Mouse (Mus musculus): ENCODE measurements around the gene Gripap1. TPM values are rescaled to one million over a fixed set of nuclear protein-coding genes. Genes with fewer than 3 reads are reported as not detected.
"Not testable (repeated sequence)": the region's sequence is repeated elsewhere in the genome, so short reads cannot be mapped to it uniquely, and the experiment has no call there.

Gene Gripap1
- total and polyA plus RNA-seq, 2 experiments from 2014 or later: 27.2 to 68.4 TPM

- peak within 1 kb of the TSS; percentile 59 for H3K4me3 ChIP-seq (ENCODE audit: low read depth, low read length)
- no peaks in the 10 kb centered on the region for H3K4me1 ChIP-seq (ENCODE audit: insufficient read depth, low read length)
- H3K27ac ChIP-seq (ENCODE audit: low read depth, low read length): no peak within 1 kb of the TSS
- H3K9me3 ChIP-seq (ENCODE audit: low read length): peaks cover 2% of the 10 kb centered on the region; the same call in 1 of the 2 replicates
- peak within 1 kb of the TSS; percentile 52 for H3K4me2 ChIP-seq (ENCODE audit: low read depth, low read length, poor library complexity, severe bottlenecking)
- peak within 1 kb of the TSS; percentile 73 for H3K9ac ChIP-seq (replicated peaks; ENCODE audit: low read length, poor library complexity, severe bottlenecking)
- 16% methylated on average over 37 of the region's 56 CpGs for WGBS
- no peaks in the 10 kb centered on the region for H3K36me3 ChIP-seq (ENCODE audit: insufficient read depth, low read length)
- ATAC-seq (ENCODE audit: low FRiP score): peak; percentile 88
- no peaks in the 10 kb centered on the region for H3K27me3 ChIP-seq (ENCODE audit: insufficient read depth, low read length)
- no peak for TF ChIP-seq CTCF (IDR thresholded peaks at IDR 0.05)
- DNase-seq (ENCODE audit: low spot score): peak; percentile 92
Observed at GRCm38 (mm10) chrX:7750432-7751116, 39.0 kb upstream of the Gripap1 start, which contains the start of gene Ccdc120. Gene Ccdc120, minus strand, starts transcription at chrX:7750905.

- ATAC-seq (ENCODE audit: low FRiP score): not testable (repeated sequence)
Observed at GRCm38 (mm10) chrX:7753627-7754026, 35.9 kb upstream of the Gripap1 start.

GRCm38 (mm10) chrX:7762137-7762920, 27.2 kb upstream of the Gripap1 start, which contains the start of gene Tfe3:
Gene Tfe3, plus strand, starts transcription at chrX:7762560.
- peak; percentile 96 for ATAC-seq (ENCODE audit: low FRiP score)

More at GRCm38 (mm10) chrX:7753627-7754026, 35.9 kb upstream of the Gripap1 start:
- TF ChIP-seq CTCF (IDR thresholded peaks at IDR 0.05): peak; percentile 42; the same call in 1 of the 2 replicates
- WGBS: 15% methylated on average over 3 of the region's 3 CpGs
- H3K4me3 ChIP-seq (ENCODE audit: low read depth, low read length); H3K27me3 ChIP-seq (ENCODE audit: insufficient read depth, low read length); H3K9ac ChIP-seq (replicated peaks; ENCODE audit: low read length, poor library complexity, severe bottlenecking); H3K4me1 ChIP-seq (ENCODE audit: insufficient read depth, low read length); H3K27ac ChIP-seq (ENCODE audit: low read depth, low read length); H3K36me3 ChIP-seq (ENCODE audit: insufficient read depth, low read length); H3K9me3 ChIP-seq (ENCODE audit: low read length); H3K4me2 ChIP-seq (ENCODE audit: low read depth, low read length, poor library complexity, severe bottlenecking): not testable (repeated sequence)
- peak; percentile 36 for DNase-seq (ENCODE audit: low spot score)

GRCm38 (mm10) chrX:7762921-7763197, 26.7 kb upstream of the Gripap1 start:
- H3K27ac ChIP-seq (ENCODE audit: low read depth, low read length): peak overlapping the region; percentile 32; the same call in 1 of the 2 replicates
- no peaks in the 10 kb centered on the region for H3K9me3 ChIP-seq (ENCODE audit: low read length)
- ATAC-seq (ENCODE audit: low FRiP score) (no peak), DNase-seq (ENCODE audit: low spot score) (no peak)
- WGBS: 27% methylated on average over 17 of the region's 21 CpGs
- no peak for TF ChIP-seq CTCF (IDR thresholded peaks at IDR 0.05)
- H3K4me1 ChIP-seq (ENCODE audit: insufficient read depth, low read length): no peaks in the 10 kb centered on the region
- H3K9ac ChIP-seq (replicated peaks; ENCODE audit: low read length, poor library complexity, severe bottlenecking): peak overlapping the region; percentile 55
- no peaks in the 10 kb centered on the region for H3K27me3 ChIP-seq (ENCODE audit: insufficient read depth, low read length)
- peak overlapping the region; percentile 62 for H3K4me2 ChIP-seq (ENCODE audit: low read depth, low read length, poor library complexity, severe bottlenecking)
- H3K36me3 ChIP-seq (ENCODE audit: insufficient read depth, low read length): 0 out of 2 replicates have a peak, but pooled peaks cover 6% of the 10 kb centered on the region
- H3K4me3 ChIP-seq (ENCODE audit: low read depth, low read length): peak overlapping the region; percentile 61

More at GRCm38 (mm10) chrX:7762137-7762920, 27.2 kb upstream of the Gripap1 start, which contains the start of gene Tfe3:
- Histone ChIP-seq H3K9ac (replicated peaks; ENCODE audit: low read length, poor library complexity, severe bottlenecking) (peak within 1 kb of the TSS; percentile 55), H3K9me3 (ENCODE audit: low read length) (no peaks in the 10 kb centered on the region), H3K27me3 (ENCODE audit: insufficient read depth, low read length) (no peaks in the 10 kb centered on the region), H3K4me2 (ENCODE audit: low read depth, low read length, poor library complexity, severe bottlenecking) (peak within 1 kb of the TSS; percentile 62), H3K4me1 (ENCODE audit: insufficient read depth, low read length) (no peaks in the 10 kb centered on the region), H3K36me3 (ENCODE audit: insufficient read depth, low read length) (0 out of 2 replicates have a peak, but pooled peaks cover under 1% of the 10 kb centered on the region), H3K27ac (ENCODE audit: low read depth, low read length) (peak within 1 kb of the TSS; percentile 32; the same call in 1 of the 2 replicates), H3K4me3 (ENCODE audit: low read depth, low read length) (peak within 1 kb of the TSS; percentile 61)
- TF ChIP-seq CTCF (IDR thresholded peaks at IDR 0.05): no peak
- peak; percentile 95 for DNase-seq (ENCODE audit: low spot score)
- 26% methylated on average over 35 of the region's 38 CpGs for WGBS

- Histone ChIP-seq H3K9ac (replicated peaks; ENCODE audit: low read length, poor library complexity, severe bottlenecking) (peak overlapping the region; percentile 55), H3K27me3 (ENCODE audit: insufficient read depth, low read length) (no peaks in the 10 kb centered on the region), H3K9me3 (ENCODE audit: low read length) (no peaks in the 10 kb centered on the region), H3K4me2 (ENCODE audit: low read depth, low read length, poor library complexity, severe bottlenecking) (peak overlapping the region; percentile 62), H3K27ac (ENCODE audit: low read depth, low read length) (no peak overlapping the region), H3K4me1 (ENCODE audit: insufficient read depth, low read length) (no peaks in the 10 kb centered on the region), H3K36me3 (ENCODE audit: insufficient read depth, low read length) (peaks cover 8% of the 10 kb centered on the region; the same call in 1 of the 2 replicates), H3K4me3 (ENCODE audit: low read depth, low read length) (peak overlapping the region; percentile 61)
- ATAC-seq (ENCODE audit: low FRiP score): no peak
- 18% methylated on average over 19 of the region's 22 CpGs for WGBS
- TF ChIP-seq CTCF (IDR thresholded peaks at IDR 0.05): no peak
- no peak for DNase-seq (ENCODE audit: low spot score)
Observed at GRCm38 (mm10) chrX:7763631-7764393, 25.8 kb upstream of the Gripap1 start.

Data from midbrain, postnatal 0 days (tissue).